Mouse (Mus musculus) liver, adult 2 months (tissue): ENCODE results near the gene Tenm2.

Source experiments
- CTCF ChIP-seq: fragments of 200-500 bp; IDR thresholded peaks from 2 replicates; pipeline ENCODE4 v1.5.1; 2011; ENCODE audit warnings: low read depth, low read length, control low read depth
- POLR2A ChIP-seq: fragments of 200-500 bp; IDR thresholded peaks from 2 replicates; pipeline ENCODE4 v1.6.1; 2011; ENCODE audit warnings: low read length, control low read depth; ENCODE audit not compliant: insufficient read depth; ENCODE audit errors: extremely low read depth

- TF ChIP-seq CTCF (no peak), POLR2A (no peak)
Measured at GRCm38 (mm10) chr11:36223716-36224439, 1011.9 kb downstream of the Tenm2 start.
